Mouse (Mus musculus) brain, embryonic 14.5 days (tissue): ENCODE data around the gene Pip4k2a. TPM values are rescaled to one million over a fixed set of nuclear protein-coding genes. Genes with fewer than 3 reads are reported as not detected.

ENCODE experiments used
- DNase-seq: peaks from one replicate; pipeline ENCODE4 v3.0.0-alpha.2; 2011; ENCODE audit warnings: low read depth
- CTCF ChIP-seq: fragments of 200-500 bp; IDR thresholded peaks from 2 replicates; pipeline ENCODE4 v1.5.1; 2012; ENCODE audit warnings: inconsistent platforms, mild to moderate bottlenecking, moderate library complexity, borderline replicate concordance; ENCODE audit not compliant: insufficient read depth, insufficient read length; ENCODE audit errors: extremely low read depth
- POLR2A ChIP-seq: fragments of 200-500 bp; IDR thresholded peaks from 2 replicates; pipeline ENCODE4 v1.6.1; 2012; ENCODE audit warnings: mild to moderate bottlenecking, inconsistent platforms, borderline replicate concordance; ENCODE audit not compliant: poor library complexity, insufficient read depth, insufficient read length, severe bottlenecking; ENCODE audit errors: extremely low read depth
- polyA plus RNA-seq: library from polyadenylated mRNA; depleted of rRNA; stranded (reverse); fragments of >200 nt; gene quantifications from 2 replicates; pipeline ENCODE4 v1.2.3, GENCODE M21; 2012

Pip4k2a gene
- polyA plus RNA-seq, 1 experiment = 17.9 TPM

GRCm38 (mm10) chr2:18976175-18976574, 21.8 kb downstream of the Pip4k2a start:
- DNase-seq = no peak
- TF ChIP-seq POLR2A (no peak), CTCF (no peak)

GRCm38 (mm10) chr2:18974882-18975645, 22.9 kb downstream of the Pip4k2a start:
- no peak for TF ChIP-seq POLR2A
- no peak for TF ChIP-seq CTCF
- DNase-seq = peak; percentile 24

GRCm38 (mm10) chr2:18971564-18971963, 26.4 kb downstream of the Pip4k2a start:
- DNase-seq = no peak
- no peak for TF ChIP-seq CTCF
- no peak for TF ChIP-seq POLR2A

- no peak for DNase-seq
- TF ChIP-seq POLR2A (no peak), CTCF (no peak)
Measured at GRCm38 (mm10) chr2:18970461-18970860, 27.5 kb downstream of the Pip4k2a start.

- DNase-seq = no peak
- TF ChIP-seq POLR2A = no peak
- no peak for TF ChIP-seq CTCF
Measured at GRCm38 (mm10) chr2:18969066-18969681, 28.8 kb downstream of the Pip4k2a start.

GRCm38 (mm10) chr2:18967451-18968063, 30.4 kb downstream of the Pip4k2a start:
- no peak for DNase-seq

GRCm38 (mm10) chr2:18966566-18966965, 31.4 kb downstream of the Pip4k2a start:
- no peak for DNase-seq
- TF ChIP-seq POLR2A (no peak), CTCF (no peak)

More at GRCm38 (mm10) chr2:18967451-18968063, 30.4 kb downstream of the Pip4k2a start:
- TF ChIP-seq CTCF = no peak
- no peak for TF ChIP-seq POLR2A

- no peak for DNase-seq
- TF ChIP-seq POLR2A (no peak), CTCF (no peak)
Measured at GRCm38 (mm10) chr2:18965950-18966349, 32.0 kb downstream of the Pip4k2a start.

GRCm38 (mm10) chr2:18965108-18965507, 32.8 kb downstream of the Pip4k2a start:
- DNase-seq = no peak

GRCm38 (mm10) chr2:18963286-18964040, 34.5 kb downstream of the Pip4k2a start:
- TF ChIP-seq CTCF = no peak
- no peak for TF ChIP-seq POLR2A
- DNase-seq = no peak

More at GRCm38 (mm10) chr2:18965108-18965507, 32.8 kb downstream of the Pip4k2a start:
- no peak for TF ChIP-seq POLR2A

GRCm38 (mm10) chr2:18962502-18962901, 35.4 kb downstream of the Pip4k2a start:
- TF ChIP-seq POLR2A = no peak
- TF ChIP-seq CTCF = no peak

More at GRCm38 (mm10) chr2:18962502-18962901, 35.4 kb downstream of the Pip4k2a start:
- DNase-seq = no peak
